Mouse (Mus musculus) spleen, postnatal 4 days (tissue): ENCODE data around the gene L3mbtl1.
"Not testable (repeated sequence)": the region's sequence is repeated elsewhere in the genome, so short reads cannot be mapped to it uniquely, and the experiment has no call there.

Experiments
- DNase-seq, 2 experiments: peaks; one replicate each; pipeline ENCODE4 v3.0.0; 2022; ENCODE audit warnings: low spot score in 2 of 2

Gene L3mbtl1

DNA sequence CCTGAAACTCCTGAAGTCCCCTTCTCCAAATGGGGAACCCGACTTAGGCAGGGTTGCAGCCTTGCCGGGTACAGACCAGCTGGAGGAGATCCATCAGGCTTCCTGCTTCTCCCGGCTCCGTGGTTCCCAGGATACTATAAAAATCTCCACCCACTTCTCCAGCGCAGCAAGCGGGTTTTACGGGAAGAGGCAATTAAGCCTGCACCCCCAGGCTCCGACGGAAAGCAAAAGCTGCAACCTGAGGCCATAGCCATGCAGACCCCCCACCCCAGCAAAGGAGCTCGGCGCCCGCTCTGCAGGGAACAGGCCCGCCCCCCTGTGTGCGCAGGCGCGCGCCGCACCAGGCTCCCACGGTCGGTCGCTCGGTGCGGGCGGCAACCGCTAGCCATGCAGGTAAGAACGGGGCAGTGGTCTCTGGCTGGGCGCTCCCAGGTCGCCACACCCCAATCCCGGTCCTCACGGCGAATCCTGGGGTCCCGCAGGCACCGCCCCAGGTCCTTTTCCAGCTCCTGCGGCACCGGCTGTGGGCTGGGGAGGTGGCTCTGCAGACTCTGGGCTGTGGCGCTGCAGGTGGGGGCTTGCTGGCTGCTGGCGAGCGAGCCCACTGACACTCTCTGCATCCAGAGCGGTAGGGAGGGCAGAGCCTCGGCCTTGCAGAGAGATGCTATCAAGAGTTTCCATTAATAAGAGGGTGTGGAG, at the start of gene L3mbtl1:
L3mbtl1 (plus strand) TSS at position 325 of the 699 bp plus-strand sequence.
- DNase-seq: no peak

DNA sequence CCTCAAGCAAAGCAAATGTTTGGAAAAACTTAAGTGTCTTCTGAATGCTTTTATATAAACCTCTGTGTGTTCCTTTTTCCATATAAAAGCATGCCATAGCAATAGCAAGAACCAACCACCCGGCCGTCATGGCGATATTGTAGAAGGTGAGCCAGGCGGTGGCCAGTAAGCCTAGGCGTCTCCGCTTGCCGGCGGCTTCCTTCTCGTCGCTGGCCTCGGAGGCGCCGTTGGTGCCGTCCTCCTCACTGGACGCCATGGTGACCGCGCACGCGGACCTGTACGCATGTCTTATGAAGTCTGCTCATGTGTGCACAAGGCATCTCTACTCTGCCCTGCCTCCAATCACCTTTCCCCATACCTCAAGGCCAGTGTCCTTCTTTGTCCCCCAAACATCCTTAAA, 44.0 kb upstream of the L3mbtl1 start:
- DNase-seq: not testable (repeated sequence)

DNA sequence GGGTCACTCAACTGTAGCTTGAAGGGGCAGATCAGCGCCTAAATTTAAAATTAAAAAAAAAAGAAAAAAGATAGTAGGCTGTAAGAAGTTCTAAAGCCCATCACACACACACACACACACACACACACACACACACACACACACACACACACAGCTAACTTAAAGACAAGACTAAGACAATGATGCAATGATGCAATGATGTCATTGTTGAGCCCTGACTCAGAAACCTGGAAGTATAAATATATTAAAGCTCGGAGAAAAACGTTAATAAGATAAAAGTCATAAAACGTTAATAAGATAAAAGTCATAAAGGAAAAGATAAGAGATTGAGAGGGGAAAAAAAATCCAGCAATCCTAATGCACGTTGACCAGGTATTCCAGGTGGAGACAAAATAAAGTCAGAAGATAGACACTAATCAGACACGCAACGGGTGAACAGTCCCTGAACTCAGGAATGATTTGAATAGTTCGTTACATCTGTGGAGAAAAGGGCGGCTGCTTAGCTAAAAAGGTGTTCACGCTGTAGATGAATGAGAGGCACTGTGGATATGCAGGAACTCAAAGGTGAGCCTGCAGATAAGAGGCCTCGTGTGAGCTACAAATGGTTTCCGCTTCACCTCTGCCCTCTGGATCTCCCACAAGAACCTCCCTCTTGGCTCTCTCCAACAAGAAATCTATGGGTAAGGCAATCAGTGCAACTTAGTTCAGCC, 43.2 kb upstream of the L3mbtl1 start:
- no peak for DNase-seq

DNA sequence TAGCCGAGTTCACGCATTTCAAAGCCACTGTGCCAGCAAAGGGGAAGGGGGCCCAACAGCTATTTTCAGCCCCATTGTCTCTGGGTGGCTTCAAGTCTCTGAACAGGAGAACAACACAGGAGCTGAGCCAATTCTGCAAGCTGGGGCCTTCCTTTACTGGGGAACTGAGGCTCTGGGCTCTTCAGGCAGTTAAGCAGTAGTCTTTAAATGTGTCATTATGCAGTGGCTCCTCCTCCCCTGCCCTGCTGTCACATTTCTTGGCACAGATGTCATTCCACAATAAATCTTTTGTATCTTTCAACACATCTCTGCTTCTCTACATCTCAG, 42.7 kb upstream of the L3mbtl1 start:
- no peak for DNase-seq

DNA sequence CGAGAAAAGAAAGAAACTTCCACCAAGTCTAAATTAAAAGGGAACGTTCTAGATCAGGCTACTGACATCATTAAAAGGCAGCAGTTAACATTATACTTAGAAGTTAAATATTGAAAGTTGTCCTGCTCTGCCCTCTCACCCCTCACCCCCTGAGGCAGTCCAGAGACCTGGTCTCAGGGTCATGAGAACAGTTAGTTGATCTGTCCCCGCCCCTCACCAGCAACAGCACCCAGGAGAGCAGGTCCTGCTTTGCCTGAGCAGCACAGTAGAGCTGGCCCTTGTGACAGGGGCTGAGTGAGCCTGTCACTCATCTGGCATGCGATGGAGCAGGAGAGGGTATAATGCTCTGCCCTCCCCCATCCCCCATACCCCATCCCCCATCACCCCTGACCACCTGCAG, 37.4 kb upstream of the L3mbtl1 start:
- no peak for DNase-seq

DNA sequence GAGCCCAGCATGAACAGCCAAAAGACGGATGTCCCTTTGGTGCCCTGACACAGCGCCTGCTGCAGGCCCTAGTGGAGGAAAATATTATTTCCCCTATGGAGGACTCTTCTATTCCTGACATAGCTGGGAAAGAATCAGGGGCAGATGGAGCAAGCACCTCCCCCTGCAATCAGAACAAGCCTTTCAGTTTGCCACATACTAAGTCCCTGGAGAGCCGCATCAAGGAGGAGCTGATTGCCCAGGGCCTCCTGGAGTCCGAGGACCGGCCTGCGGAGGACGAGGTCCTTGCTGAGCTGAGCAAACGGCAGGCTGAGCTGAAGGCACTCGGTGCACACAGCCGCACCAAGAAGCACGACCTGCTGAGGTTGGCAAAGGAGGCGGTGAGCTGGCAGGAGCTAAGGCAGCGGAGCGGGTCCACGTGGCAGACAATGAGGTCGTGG, 35.2 kb upstream of the L3mbtl1 start:
- DNase-seq: no peak

DNA sequence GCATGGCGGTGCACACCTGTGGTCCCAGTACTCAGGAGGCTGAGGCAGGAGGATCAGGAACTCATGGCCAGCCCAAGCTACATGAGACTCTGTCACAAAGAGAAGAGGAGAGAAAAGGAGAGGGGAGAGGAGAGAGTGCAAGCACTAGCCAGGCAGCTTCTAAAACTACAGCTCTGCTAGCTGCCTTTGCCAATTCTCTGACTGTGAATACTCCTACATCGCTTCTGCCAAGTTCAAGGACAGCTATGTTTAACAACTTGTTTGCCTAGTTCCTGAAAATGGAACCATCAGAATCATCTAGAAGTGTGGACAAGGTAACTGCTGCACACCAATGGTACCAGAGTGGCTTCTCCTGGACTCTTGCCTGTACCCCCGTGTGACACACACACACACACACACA, 29.2 kb upstream of the L3mbtl1 start:
- DNase-seq: no peak

DNA sequence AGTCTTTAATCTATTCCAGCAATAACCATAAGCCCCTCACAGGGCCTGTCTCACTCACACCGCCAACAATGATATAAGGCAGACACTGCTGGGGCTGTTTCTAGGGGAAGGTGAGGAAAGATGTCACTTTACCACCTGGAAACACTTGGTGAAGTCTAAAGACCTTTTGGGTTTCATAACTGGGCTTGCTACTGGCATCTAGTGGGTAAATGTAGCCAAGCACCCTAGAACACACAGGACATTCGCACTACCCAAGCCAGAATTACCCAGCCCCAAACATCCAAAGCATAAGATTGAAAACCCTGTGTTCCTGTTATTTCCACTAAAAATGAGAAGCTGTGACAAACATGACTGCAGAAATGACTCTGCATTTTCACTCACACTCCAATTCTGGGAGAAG, 28.8 kb upstream of the L3mbtl1 start:
- no peak for DNase-seq

DNA sequence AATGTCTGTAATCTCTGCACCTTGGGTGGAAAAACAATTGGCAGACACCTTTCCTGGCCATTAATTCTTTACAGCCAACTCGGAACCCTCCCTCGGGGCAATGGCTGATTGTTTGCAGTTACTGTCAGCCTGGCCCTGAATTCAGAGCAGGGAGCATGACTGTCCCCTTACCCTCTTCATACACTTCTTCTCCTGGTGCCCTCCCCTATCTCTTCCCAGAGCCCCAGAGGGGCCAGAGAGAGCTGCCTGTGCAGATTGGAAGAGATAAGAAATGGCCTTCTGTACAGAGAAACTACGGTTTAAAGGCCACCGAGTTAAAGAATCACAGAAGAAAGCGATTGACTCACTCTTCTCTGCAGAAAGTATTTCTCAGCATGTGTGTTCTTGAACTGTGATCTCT, 23.3 kb upstream of the L3mbtl1 start:
- no peak for DNase-seq

DNA sequence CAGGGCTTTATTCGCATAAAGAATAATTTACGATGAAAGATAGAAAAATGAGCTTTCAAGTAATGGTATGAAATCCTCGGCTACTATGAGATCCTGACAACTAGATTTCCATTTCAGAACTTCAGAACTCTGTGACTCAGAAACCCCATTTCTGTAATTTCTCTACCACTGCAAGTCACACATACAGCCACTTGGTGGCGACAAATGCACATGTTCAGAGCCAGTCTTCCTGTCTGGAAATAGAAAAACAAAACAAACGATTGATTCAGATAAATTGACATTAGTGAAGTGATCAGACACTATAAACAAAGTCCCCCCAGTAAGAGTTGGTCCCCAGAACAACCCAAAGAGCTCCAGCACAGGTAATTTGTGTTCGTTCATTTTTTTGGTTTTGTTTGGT, 21.1 kb upstream of the L3mbtl1 start:
- no peak for DNase-seq

DNA sequence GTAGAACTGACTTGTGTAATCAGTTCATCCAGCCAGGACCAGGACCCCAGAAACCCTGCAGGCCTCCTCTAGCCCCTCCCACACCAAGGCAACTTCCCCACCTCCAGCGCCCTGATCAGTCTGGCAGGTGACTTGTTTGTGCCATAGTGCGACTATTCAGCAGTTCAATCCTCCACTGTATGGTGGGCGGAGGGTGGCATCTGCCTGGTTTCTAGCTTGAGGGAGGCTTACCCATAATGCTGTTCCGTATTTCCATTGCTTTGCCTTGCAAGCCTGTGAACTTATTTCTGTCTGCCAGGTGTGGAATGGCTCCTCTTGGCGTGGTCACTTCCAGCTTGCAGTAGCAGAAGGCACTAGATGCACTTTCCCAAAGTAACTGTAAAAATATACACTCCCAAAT, 20.4 kb upstream of the L3mbtl1 start:
- DNase-seq: no peak

DNA sequence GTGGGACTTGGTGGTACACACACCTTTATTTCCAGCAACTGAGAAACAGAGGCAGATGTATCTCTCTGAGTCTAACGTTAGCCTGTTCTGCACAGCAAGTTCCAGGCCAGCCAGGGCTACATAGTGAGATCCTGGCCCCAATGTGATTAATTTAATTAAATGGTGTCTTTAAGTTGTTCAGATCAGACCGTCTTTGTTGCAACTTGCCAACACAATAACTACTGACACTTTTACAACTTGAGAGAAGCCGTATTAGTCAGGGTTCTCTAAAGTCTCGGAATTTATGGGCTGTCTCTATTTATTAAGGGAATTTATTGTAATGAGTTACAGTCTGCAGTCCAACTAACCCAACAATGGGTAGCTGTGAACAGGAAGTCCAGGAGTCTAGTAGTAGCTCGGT, 19.1 kb upstream of the L3mbtl1 start:
- DNase-seq: no peak

DNA sequence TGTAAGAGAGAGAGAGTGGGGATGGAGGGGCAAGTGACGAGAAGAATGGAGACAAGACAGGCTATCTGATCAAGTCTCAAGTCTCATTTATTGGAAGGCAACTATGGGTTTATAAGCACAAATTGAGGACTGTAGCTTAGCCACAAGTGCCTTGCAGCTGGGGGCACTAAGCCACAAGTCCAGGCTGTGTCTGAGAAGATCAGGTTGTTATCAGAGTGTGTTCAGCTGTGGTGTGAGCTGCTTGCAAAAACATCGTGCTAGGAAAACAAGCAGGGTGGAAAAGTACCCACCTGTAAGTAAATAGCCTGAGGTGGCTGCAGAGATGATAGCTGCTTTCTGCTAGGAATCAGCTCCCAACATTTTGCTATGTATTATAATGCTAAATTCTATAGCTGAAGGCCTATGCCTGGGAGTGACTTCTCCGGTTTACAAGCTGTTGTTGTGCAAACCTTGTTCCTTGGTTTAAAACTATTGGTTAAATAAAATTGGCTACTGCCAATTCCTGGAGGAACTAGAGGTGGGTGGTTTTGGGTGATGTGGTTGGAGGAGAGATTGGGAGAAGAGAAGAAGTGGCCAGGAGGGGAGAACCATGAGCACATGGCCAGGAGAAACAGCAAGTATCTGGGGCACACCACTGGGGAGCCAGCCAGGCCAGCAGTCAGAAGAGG, 15.2 kb upstream of the L3mbtl1 start:
- DNase-seq: no peak

DNA sequence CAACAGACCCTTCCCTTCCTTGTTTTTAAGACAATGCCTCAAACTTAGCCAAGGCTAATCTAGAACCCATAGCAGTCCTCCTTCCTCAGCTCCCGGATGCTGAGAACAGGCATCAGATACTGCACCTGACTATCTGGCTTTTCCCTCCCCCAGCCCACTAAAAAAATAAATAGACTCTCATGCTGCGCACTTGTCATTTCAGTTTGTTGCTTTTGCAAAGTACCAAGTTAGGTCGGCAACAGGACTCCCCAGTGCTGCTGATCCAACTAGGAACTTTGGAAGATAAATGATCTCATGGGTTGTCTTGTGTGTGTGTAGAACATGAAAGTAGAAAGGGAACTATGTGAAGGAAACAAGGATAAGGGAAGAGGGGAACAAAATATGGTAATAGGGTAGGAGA, 13.6 kb upstream of the L3mbtl1 start:
- DNase-seq: no peak

DNA sequence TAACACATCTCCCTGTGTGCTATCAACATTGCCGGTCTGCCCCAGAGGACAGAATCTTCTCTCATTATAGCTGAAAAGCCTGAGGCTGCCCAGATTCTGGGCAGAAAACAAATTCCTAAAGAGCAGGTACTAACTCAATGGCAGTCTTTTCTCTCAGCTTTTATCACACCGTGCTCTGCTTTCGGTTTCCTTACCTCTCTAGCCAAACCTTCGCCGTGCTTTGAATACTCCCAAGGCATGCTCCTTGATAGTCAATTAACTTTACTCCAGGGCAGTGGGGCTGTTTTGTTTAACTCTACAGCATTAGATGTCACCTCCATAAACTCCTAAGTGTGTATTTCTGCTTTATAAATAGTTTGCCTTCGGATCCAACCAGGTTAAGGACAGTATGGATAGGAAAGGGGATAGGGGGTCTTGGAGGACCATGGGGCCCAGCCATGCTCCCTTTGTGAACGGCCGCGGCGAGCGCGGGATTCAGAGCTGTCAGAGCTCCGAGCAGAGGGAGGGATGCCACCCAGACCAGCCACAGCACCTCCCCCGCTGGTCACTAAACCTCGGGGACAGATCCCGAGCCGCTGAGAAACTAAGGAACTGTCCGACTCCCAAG, 12.7 kb upstream of the L3mbtl1 start:
- no peak for DNase-seq

DNA sequence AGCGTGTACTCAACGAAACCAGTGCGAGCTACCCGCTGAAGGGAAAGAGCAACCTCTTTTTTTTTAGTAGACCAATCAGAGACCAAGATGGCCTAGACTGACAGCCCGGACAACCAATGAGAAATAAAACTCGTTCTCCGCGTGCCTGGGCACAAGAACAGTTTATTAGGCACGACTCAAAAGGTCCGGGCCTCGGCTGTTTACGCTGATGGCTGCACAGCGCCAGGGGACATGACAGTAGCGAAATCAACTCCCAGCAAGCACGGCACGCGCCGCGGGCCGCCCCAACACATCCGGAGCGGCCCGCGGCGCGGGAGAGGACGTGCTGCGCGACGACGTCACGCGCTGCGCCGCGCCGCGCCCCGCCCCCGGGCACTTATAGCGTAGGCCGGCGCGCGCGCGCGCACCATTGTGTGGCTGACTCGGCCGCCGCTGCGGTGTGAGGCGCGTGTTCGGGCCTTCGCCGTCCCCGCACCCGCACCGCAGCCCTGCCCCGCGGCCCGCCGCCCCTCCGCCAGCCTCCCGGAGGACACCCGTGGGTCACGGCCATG, 12.1 kb upstream of the L3mbtl1 start, which contains the start of gene Srsf6:
Srsf6 (plus strand) TSS at position 406 of the 551 bp plus-strand sequence.
- DNase-seq: peak; percentile 87 to 97

DNA sequence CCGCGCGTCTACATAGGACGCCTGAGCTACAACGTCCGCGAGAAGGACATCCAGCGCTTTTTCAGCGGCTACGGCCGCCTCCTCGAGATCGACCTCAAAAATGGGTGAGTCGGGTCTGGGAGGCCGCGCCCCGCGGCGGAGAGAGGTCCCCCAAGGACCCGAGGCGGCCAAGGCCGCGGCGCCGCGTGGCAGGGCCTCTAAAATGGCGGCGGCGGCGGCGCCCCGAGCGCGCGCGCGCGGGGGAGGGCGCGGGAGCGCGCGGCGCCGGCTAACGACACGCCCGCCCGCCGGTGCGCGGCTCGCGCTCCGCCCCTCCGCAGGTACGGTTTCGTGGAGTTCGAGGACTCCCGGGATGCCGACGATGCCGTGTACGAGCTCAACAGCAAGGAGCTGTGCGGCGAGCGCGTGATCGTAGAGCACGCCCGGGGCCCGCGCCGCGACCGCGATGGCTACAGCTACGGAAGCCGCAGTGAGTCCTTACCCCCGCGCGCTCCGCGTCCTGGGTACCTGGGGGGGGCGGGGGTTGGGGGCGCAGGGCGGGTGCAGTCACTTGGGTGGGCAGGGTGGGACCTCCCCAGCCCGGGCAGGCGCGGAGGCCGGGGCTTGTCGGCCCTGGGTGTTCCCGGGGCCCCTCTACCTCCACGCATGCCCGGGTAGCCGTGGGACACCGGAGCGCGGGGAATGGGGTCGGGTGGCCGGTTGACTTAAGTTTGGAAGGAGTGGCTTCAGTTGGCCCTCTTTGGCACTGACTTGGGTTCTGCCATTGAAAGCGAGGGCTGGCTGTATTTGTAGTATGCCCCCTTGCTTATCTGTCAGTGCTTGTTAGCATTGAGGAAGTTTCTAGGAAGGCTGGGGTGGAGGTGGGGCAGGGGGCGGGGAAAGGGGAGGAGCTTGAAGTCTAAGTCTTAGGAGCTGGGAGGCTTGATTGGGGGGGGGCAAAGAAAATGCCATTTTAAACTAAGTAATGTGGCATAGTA, 11.3 kb upstream of the L3mbtl1 start:
- peak; percentile 70 to 88 for DNase-seq

DNA sequence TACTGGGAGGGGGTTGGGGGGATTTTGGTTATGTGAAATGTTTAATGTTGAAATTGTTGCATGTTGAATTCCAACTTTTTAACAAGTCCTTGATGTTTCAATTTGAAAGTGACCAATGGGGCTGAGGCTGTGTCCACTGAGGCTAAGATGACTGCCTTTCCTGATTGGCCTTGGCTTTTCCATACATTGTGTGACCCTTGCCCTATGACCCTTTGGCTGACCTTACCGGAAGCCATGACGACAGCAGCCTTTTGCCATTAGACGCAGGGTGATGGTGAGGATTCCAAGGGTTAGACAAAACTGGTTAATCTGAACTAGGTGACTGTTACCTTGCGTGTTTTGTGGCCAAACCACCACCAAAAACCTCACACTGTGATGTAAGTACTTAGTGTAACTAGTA, 10.6 kb upstream of the L3mbtl1 start:
- DNase-seq: no peak

DNA sequence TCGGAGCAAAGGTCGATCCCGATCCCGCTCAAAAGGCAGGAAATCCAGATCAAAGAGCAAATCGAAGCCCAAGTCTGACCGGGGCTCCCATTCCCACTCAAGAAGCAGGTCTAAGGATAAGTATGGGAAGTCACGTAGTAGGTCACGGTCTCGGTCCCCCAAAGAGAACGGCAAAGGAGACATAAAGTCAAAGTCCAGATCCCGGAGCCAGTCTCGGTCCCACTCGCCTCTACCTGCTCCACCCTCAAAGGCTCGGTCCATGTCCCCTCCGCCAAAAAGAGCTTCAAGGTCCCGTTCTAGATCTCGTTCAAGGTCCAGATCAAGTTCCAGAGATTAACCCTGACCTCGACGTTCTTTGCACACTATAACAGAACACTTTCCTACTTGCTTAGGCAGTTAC, 8.9 kb upstream of the L3mbtl1 start:
- no peak for DNase-seq

DNA sequence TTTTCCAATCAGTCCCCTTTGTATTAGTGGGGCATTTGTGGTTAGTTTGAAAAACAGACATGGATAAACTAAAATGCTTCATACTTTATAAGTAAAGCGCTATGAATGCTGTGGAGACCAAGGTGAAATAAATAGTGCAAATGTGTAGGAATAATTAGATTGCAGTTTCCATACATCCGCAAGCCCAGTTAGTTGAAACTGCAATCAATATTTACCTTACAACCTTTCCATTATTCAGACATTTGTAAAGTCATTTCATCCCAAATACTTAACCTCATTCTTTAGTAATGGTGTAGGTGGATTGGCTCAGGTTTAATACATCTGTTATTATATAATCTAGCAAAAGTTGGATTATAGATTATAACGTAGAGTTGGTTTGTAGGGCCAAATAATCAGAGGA, 7.6 kb upstream of the L3mbtl1 start:
- DNase-seq: no peak

DNA sequence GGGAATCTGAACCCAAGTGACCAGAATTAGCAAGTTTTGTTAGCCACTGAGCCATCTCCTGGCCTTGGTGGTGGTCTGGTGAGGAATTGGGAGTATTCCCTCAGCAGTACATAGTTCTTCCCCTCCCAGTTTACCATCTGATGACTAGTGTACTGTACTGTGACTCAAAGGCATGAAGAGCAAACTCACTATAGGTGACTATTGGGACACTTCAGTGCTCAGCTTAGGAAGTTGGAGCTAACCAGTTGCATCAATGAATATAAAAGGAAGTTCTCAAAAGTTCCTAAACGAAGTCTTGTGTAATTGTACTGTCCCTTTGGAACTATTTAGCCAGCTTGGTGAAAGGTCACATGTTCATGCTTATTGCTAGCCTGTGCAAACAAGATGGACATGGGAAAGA, 3.7 kb upstream of the L3mbtl1 start:
- no peak for DNase-seq
